Mouse (Mus musculus) liver, embryonic 16.5 days (tissue): ENCODE data around the gene Fkbp10. TPM values are rescaled to one million over a fixed set of nuclear protein-coding genes. Genes with fewer than 3 reads are reported as not detected.

ENCODE experiments used
- ATAC-seq: fragments of 200-750 bp; cut with Nextera tagmentation; 2 replicates; pipeline ENCODE4 v1.8.0; 2017; ENCODE audit warnings: low read depth, mild to moderate bottlenecking, moderate number of reproducible peaks, moderate library complexity
- H3K27ac ChIP-seq: fragments of 300-500 bp; sonication (generic); 2 replicates; pipeline ENCODE4 v1.5.1; 2014; ENCODE audit warnings: mild to moderate bottlenecking, low read length
- H3K27me3 ChIP-seq: fragments of 300-500 bp; sonication (generic); 2 replicates; pipeline ENCODE4 v1.6.1; 2014; ENCODE audit warnings: low read depth, low read length, mixed read lengths; ENCODE audit not compliant: control insufficient read depth, insufficient read depth
- H3K36me3 ChIP-seq: fragments of 300-500 bp; sonication (generic); 2 replicates; pipeline ENCODE4 v1.6.1; 2014; ENCODE audit warnings: mild to moderate bottlenecking; ENCODE audit not compliant: control insufficient read depth, insufficient read depth
- H3K4me1 ChIP-seq: fragments of 300-500 bp; sonication (generic); 2 replicates; pipeline ENCODE4 v1.6.1; 2014; ENCODE audit warnings: low read depth, low read length, mixed read lengths; ENCODE audit not compliant: control insufficient read depth
- H3K4me2 ChIP-seq: fragments of 300-500 bp; sonication (generic); 2 replicates; pipeline ENCODE4 v1.6.1; 2014; ENCODE audit warnings: low read depth, low read length, mixed read lengths
- H3K4me3 ChIP-seq: fragments of 300-500 bp; sonication (generic); 2 replicates; pipeline ENCODE4 v1.5.1; 2014; ENCODE audit warnings: low read depth, mild to moderate bottlenecking, low read length
- H3K9ac ChIP-seq: fragments of 300-500 bp; sonication (generic); 2 replicates; pipeline ENCODE4 v1.6.1; 2014; ENCODE audit warnings: low read depth, low read length
- H3K9me3 ChIP-seq: fragments of 300-500 bp; sonication (generic); replicated peaks from 2 replicates; pipeline ENCODE4 v1.6.1; 2016; ENCODE audit warnings: low read length; ENCODE audit not compliant: control insufficient read depth
- WGBS: fragments of 180-500 bp; shearing (Covaris S2); extraction: QIAGEN DNeasy Blood & Tissue Kit; methylation state at CpG from one replicate; pipeline ENCODE4 v1.1.7; 2014; ENCODE audit not compliant: insufficient replicate concordance; 5-methylcytosine and 5-hydroxymethylcytosine counted together
- polyA plus RNA-seq: library from polyadenylated mRNA; unstranded; fragments of >200 nt; fragmentation: Nextera tagmentation; extraction: Ambion mirVana; gene quantifications from 2 replicates; pipeline ENCODE4 v1.2.1, GENCODE M21; 2015

Gene Fkbp10
- polyA plus RNA-seq, 1 experiment from 2014 or later: 8.4 TPM

DNA sequence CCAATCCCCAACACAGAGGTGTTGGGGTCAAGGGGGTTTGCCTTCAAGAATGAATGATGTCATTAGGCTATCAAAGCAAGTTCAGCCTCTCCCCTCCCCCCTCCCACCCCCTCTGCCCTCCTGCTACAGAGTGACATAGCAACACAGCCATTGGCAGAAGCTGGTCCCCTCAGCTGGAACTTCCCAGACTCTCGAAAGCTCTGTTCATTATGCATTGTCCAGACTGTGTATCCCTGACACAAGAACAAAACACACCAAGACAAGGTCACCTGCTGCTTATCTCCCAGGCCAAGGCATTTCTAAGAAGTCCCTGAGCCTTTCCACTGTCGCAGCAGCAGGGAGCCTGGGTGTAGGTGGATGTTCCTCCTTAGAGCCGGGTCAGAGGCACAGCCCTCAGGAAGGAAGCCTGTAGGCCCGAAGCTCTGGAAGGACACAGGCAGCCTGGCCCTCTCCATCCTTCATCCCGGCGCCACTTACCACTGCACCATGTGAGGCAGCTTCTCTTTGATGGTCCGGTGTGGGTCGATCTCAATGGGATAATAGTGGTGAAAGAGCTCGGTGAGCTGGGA, 20.3 kb downstream of the Fkbp10 start:
- H3K27ac ChIP-seq: no peak overlapping the region
- WGBS: 81% methylated on average over 9 of the region's 9 CpGs
- H3K36me3 ChIP-seq: no peaks in the 10 kb centered on the region
- no peak overlapping the region for H3K4me2 ChIP-seq
- no peak for ATAC-seq
- H3K9me3 ChIP-seq: no peaks in the 10 kb centered on the region
- H3K4me3 ChIP-seq: no peak overlapping the region
- H3K27me3 ChIP-seq: no peaks in the 10 kb centered on the region
- peaks cover 10% of the 10 kb centered on the region for H3K4me1 ChIP-seq
- no peak overlapping the region for H3K9ac ChIP-seq

DNA sequence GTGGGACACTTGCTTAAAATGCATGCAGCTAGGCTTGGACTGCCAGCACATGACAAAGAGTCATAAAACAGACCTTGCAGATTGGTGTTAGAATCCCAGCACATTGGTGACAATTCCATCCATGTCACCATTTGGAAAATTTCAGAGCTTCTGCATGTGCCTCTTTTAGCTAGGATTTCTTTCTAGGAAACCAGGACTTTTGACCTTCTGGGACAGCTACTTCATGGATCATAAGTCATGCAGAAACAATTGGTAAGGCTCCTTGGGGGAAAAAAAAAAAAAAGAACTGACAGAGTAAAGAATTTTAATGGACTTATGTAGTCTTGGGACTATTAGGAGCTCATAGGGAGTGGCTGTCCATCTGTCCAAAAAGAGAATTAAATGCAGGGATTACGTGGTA, 22.4 kb downstream of the Fkbp10 start:
- Histone ChIP-seq H3K4me2 (no peak overlapping the region), H3K9me3 (no peaks in the 10 kb centered on the region), H3K9ac (no peak overlapping the region), H3K27me3 (no peaks in the 10 kb centered on the region), H3K4me1 (peaks cover 14% of the 10 kb centered on the region), H3K27ac (no peak overlapping the region), H3K36me3 (no peaks in the 10 kb centered on the region), H3K4me3 (no peak overlapping the region)
- 68% methylated on average over 1 of the region's 1 CpGs for WGBS
- no peak for ATAC-seq

DNA sequence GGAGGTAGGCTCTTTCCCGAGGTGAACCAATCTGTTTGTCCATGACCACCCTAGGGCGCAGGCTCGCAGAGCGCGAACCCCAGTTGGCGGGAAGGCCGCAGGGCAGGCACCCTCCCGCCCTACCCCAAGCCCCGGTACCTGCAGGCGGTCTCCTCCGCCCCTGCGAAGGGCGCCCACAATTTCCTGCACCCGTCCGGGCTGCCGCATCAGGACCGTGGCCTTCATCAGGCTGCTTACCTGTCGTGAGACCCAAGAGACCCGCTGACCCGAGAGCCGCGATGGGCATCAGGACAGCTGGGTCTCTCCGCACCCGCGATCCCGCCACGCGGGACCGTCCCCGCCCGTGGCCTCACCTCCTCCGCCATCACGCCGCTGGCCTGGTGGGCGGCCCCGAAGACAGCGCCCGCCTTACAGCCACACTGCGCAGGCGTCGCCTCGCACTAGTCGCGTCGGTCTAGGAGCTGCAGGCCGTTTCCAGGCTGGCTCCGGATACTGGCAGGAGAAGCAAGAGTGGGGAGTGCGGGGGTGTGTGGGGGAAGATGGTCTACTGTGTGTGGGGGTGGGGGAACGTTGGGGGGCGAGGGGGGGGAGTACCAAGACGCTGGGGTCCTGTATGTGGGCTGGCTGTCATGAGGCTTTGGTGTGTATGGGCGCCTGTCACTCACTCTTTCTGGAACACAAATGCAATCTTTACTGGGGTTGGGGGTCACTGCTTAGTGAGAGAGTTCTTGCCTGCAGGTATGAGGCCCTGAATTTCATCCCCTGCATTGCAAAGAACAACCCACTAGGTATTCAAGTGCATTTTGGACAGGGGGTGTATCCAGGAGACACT, 25.4 kb downstream of the Fkbp10 start:
- Histone ChIP-seq H3K27ac (no peak overlapping the region), H3K36me3 (no peaks in the 10 kb centered on the region)
- under 1% methylated on average over 52 of the region's 52 CpGs for WGBS

DNA sequence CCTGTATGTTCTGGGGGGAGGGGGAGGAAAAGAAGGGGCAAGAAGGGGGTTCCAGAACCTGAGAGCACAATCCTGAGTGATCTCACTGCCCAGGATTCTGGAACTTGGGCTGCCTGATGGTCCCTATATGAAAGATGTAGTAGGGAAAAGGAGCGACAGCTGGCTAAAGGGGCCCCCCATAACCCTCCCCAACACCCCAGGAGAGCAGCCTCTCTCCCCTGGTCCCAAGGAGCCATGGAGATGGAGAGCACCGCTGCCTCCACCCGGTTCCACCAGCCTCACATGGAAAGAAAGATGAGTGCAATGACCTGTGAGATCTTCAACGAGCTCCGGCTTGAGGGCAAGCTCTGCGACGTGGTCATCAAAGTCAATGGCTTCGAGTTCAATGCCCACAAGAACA, 26.3 kb downstream of the Fkbp10 start, which contains the start of the genes Nt5c3b and Klhl10:
Gene Nt5c3b (minus strand): TSS at position 12 of the 400 bp plus-strand sequence.
Gene Klhl10 (plus strand): TSS at position 121 of the 400 bp plus-strand sequence.
- no peaks in the 10 kb centered on the region for H3K9me3 ChIP-seq
- peak within 1 kb of the TSS; percentile 74 for H3K4me3 ChIP-seq
- 78% methylated on average over 8 of the region's 8 CpGs for WGBS
- no peaks in the 10 kb centered on the region for H3K36me3 ChIP-seq
- no peak within 1 kb of the TSS for H3K27ac ChIP-seq
- peak within 1 kb of the TSS; percentile 77 for H3K9ac ChIP-seq
- H3K4me1 ChIP-seq: peaks cover 14% of the 10 kb centered on the region
- H3K27me3 ChIP-seq: no peaks in the 10 kb centered on the region
- no peak for ATAC-seq
- peak within 1 kb of the TSS; percentile 88 for H3K4me2 ChIP-seq

More for the DNA sequence above, 25.4 kb downstream of the Fkbp10 start:
- Histone ChIP-seq H3K27me3 (no peaks in the 10 kb centered on the region), H3K9me3 (no peaks in the 10 kb centered on the region), H3K4me3 (peak overlapping the region; percentile 74), H3K4me1 (peaks cover 14% of the 10 kb centered on the region), H3K4me2 (peak overlapping the region; percentile 88), H3K9ac (peak overlapping the region; percentile 77)
- peak; percentile 92 for ATAC-seq

DNA sequence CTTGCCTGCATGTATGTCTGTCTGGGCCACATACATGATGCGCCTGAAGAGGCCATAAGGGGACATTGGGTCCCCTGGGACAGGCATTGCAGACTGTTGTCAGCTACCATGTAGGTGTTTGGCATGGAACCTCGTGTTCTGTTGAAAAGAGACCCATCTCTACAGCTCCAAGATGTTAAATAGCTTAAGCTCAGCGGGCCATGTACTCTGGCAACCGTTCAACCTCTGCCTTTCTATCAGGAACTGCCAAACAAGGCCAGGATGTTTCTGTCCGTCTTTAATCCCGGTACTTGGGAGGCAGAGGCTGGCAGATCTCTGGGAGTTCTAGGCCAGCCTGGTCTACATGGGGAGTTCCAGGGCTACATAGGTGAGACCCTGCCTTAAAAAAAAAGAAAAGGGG, 27.1 kb downstream of the Fkbp10 start:
- Histone ChIP-seq H3K27ac (no peak overlapping the region), H3K9ac (no peak overlapping the region), H3K4me1 (peaks cover 14% of the 10 kb centered on the region), H3K4me3 (no peak overlapping the region), H3K36me3 (no peaks in the 10 kb centered on the region), H3K9me3 (no peaks in the 10 kb centered on the region), H3K27me3 (no peaks in the 10 kb centered on the region), H3K4me2 (no peak overlapping the region)
- WGBS: 82% methylated on average over 6 of the region's 6 CpGs
- no peak for ATAC-seq

DNA sequence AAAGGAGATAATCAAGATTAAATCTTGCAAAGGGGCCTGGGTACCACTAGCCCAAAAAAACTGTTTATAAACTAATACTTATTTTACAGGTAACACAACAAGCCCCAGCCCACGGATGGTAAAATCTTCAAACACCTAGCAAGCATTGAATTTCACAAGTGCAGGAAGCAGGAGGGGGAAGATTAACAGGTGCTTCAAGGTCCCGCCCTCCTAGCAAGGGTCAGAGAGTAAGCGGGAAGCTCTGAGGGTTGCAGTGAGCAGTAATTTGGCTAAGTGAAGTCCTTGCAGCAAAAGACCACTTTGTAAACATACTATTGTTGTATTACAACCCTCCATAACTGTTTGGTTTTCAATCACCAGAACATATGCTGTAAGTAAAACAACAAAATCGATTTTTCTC, 41.8 kb downstream of the Fkbp10 start:
- no peak overlapping the region for H3K27ac ChIP-seq
- no peaks in the 10 kb centered on the region for H3K9me3 ChIP-seq
- H3K4me1 ChIP-seq: no peaks in the 10 kb centered on the region
- no peak for ATAC-seq
- H3K9ac ChIP-seq: no peak overlapping the region
- no peak overlapping the region for H3K4me2 ChIP-seq
- no peaks in the 10 kb centered on the region for H3K27me3 ChIP-seq
- no peak overlapping the region for H3K4me3 ChIP-seq
- 66% methylated on average over 4 of the region's 4 CpGs for WGBS
- no peaks in the 10 kb centered on the region for H3K36me3 ChIP-seq

DNA sequence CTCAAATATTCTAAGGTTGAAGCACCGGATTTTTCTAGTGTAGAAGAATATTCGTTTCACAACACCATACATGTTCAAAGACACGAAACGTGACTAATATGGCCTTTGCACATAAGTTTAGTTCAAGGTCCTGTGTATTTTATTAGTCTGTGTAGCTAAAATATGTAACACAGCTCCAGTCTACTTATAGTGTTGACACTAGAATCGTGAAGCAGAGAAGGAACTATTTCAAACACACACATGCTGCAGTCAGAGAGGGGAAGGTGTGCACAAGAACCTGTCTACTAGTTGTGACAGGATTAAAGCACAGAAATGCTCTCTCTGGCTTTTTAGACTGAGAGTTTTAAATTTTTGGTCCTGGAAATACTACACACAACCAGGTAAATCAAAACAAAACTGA, 42.2 kb downstream of the Fkbp10 start:
- H3K4me1 ChIP-seq: no peaks in the 10 kb centered on the region

DNA sequence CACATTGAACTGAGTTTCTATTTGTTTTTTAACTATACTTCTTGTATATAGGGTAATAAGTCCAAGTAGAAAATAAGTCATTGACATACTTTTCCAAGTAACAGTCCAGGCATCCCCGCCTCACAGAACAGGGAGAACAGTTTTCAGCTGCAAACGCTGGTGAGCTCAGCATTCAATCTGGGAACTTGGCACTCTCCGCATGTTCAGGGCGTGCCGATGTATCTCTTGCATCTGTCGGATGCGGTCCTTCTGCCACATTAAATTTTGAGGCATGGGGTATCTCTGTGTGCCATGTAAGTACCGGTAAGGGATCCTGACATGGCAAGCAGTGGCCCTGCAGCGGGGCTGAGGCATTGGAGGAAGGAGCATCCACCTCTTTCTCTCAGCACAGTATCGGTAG, 47.2 kb downstream of the Fkbp10 start:
- Histone ChIP-seq H3K27ac (no peak overlapping the region), H3K4me2 (no peak overlapping the region), H3K9me3 (no peaks in the 10 kb centered on the region), H3K9ac (no peak overlapping the region), H3K4me1 (peaks cover 3% of the 10 kb centered on the region; the same call in 1 of the 2 replicates), H3K36me3 (no peaks in the 10 kb centered on the region; the same call in 1 of the 2 replicates), H3K4me3 (no peak overlapping the region), H3K27me3 (no peaks in the 10 kb centered on the region)
- WGBS: 88% methylated on average over 10 of the region's 10 CpGs
- ATAC-seq: no peak

More for the DNA sequence above, 42.2 kb downstream of the Fkbp10 start:
- no peak overlapping the region for H3K27ac ChIP-seq
- no peaks in the 10 kb centered on the region for H3K36me3 ChIP-seq
- no peak for ATAC-seq
- 79% methylated on average over 5 of the region's 5 CpGs for WGBS
- H3K9me3 ChIP-seq: no peaks in the 10 kb centered on the region
- no peaks in the 10 kb centered on the region for H3K27me3 ChIP-seq
- no peak overlapping the region for H3K4me2 ChIP-seq
- no peak overlapping the region for H3K4me3 ChIP-seq
- H3K9ac ChIP-seq: no peak overlapping the region

DNA sequence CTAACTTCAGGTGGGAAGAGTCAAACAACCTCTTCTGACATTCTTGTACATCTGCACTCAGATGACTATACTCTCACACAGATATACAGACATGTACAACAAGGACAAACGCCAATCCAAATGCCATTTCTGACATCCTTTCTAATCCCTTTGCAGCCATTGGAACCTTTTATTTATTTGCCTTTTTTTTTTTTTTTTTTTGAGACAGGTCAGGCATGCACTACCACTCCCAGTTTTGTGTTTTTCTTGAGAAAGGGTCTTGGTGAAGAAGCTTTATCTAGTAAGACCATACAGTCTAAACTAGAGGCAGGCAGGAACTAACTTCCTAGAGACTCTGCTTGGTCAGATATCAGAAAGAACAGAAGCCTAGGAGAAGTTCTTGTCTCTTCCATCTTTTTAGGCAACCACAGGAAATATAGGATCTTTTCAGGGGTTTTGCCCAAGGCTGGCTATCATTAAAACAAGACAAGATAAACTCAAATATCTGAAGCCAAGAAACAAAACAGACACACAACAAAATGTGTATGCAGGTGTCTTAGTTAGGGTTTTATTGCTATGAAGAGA, 49.8 kb downstream of the Fkbp10 start:
- Histone ChIP-seq H3K9ac (no peak overlapping the region), H3K4me1 (peaks cover 3% of the 10 kb centered on the region; the same call in 1 of the 2 replicates), H3K36me3 (no peaks in the 10 kb centered on the region; the same call in 1 of the 2 replicates), H3K4me3 (no peak overlapping the region), H3K9me3 (no peaks in the 10 kb centered on the region), H3K4me2 (no peak overlapping the region), H3K27me3 (no peaks in the 10 kb centered on the region), H3K27ac (no peak overlapping the region)
- 45% methylated on average over 1 of the region's 1 CpGs for WGBS
- no peak for ATAC-seq
